Mouse (Mus musculus) 416B (cell line): ENCODE results near the gene Kank4.
"Not testable (repeated sequence)": the region's sequence is repeated elsewhere in the genome, so short reads cannot be mapped to it uniquely, and the experiment has no call there.

ENCODE experiments used
- DNase-seq: peaks from one replicate; pipeline ENCODE4 v3.0.0; 2011; ENCODE audit warnings: low read depth

The Kank4 gene

DNA sequence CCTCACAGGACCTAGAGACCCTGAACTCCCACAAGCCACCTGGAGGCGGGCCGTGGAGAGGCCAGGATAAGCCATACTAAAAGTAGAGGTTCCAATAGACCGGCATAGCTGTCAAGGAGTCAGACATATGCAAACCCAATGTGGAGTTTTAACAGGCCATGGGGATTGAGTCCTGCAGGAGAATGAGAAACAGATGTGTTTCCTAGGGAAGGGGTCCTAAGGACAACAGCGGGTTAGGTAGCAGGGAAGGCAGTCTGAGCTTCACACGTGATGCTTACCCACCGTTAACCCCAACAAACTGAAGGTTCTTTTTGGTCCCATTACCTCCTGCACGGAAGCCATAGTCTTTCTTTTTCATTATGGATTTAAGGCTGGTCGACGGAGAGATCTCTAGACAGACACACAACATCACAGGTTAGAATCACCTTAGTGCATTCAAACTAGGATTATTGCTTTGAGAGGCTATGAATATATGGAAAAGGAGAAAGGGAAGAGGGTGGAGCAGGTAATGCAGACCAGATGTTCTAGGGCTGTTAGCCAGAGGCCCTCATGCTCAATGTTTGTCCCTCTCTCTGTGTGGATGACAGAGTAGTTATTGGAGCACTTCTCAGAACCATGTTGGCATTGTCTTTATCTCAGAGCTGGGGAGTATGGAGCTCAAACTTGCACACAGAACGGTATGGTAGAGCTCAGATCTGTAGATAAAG is 40.5 kb downstream of the Kank4 start:
- DNase-seq = no peak

DNA sequence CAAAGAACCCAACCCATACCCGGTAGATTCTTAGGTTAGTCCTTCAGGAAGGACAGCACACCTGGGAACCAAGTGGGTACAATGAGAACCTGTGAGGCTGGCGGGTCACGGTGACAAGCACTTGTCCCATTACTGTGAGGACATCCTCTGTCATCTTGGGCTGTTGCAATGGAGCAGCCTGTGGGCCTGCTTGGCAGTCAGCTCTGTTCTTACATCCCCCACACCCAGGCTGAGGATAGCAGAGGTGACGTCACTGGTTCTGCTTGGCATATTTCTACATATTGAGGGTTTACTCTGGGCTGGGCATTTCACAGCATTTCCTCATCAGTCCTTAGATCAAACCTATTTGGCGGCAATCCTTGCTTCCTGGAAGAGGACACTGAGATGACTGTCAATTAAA is 43.6 kb downstream of the Kank4 start:
- DNase-seq = no peak

DNA sequence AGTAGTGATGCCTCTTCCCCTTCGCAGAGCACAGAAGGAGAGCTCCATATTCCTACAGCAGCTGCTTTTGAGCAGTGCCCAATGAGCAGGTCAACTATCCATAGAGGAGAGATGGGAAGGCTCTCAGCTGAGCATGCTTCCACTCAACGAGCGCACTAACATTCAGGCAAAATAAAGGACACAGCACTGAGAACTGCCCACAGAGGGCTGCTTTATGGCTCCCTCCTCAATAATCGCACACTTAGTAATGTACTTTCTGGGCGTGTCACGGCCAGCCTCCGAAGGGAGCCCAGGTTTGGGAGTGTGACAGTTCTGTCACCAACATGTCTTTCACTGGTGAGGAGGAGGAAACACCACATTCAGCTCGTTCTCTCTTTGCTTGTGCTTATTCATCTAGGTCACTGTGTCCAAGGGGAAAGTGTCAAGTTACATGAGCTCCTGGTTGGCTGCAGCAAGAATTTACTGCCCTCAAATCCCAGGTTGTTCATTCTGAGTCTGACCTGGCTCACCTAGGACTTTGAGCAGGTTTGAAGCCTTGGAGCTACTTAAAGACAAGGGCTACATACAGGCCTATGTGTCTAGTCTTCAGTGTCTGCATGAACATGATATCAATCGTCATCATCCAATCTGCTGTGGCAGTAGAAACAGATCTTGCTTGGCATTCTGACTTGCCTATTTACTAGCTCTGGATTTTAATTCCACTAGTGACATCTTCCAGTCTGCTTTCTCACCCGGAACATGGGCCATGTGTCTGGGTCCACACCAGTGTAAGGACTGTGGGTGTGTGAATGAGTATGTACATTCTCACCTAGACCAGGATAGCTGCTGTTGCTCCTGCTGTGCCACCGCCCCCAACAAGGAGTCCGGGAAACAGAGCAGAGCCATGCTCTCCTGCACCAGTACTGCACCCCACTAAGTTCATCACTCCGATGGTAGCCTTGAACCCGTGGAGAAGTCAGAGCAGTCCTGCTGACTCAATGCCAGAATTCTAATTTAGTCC is 49.9 kb downstream of the Kank4 start:
- DNase-seq = no peak

DNA sequence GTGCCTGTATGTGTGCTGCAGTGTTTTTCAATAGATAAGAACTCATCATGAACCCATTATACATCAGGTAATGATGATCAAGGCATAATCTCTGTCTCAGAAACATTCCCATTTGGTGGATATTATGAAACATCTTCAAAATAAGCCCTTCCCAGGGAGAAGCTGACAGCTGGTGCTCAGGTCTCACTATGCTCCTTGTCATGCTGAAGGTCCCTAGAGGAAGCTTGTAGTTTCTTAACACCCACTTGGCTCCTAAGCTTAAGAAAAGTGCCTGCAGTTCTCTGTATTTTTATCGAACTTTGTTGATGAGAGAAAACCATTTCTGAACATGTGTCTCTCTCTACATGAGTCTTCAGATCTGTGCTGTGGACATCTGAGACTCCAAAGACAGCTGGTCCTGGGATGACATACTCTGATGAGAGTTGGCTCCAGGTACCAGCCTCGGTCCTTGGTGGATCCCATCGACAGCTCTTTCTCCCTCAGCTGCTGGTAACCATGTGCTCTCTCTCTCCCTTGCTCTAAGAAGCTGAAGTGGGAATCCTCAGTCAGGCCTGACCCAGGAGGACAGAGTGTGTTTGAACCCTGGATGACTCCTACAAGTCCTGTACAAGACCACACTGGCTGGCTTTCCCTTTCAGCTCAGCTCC is 58.3 kb downstream of the Kank4 start:
- no peak for DNase-seq

DNA sequence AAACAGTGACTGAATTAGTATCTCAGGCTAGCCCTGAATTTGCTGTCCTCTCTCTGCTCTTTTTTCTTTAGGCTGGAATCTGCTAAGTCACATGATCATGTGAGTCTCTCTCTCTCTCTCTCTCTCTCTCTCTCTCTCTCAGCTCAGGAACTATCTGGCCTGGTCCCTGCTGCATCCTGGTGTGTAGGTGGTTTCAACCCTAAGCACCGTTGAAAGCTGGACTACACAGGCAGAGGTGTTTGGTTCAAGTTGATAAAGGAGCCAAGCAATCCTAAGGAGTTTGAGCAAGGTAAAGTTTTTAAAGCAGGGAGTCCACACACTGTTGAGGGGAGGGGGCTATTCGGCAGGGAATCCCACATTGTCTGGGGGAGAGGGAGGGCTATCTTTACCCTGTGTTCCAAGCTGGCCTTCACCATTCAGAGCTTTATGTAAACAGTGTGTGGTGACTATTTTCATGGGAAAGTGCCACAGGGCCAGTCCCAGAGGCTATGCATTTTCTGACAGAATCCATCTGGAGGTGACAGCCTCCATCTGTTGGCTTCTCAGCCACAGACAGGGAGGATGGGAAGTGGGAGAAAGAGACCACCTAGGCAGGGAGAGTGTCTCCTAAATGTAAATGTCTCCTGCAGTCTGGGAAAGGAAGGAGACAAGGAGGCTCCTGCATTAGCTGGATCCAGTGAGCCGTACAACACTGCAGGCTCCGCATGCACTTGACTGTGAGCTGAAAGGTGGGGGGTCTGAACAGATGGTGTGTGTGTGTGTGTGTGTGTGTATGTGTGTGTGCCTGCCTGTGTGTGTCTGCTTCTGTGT is 59.1 kb downstream of the Kank4 start:
- DNase-seq = no peak

DNA sequence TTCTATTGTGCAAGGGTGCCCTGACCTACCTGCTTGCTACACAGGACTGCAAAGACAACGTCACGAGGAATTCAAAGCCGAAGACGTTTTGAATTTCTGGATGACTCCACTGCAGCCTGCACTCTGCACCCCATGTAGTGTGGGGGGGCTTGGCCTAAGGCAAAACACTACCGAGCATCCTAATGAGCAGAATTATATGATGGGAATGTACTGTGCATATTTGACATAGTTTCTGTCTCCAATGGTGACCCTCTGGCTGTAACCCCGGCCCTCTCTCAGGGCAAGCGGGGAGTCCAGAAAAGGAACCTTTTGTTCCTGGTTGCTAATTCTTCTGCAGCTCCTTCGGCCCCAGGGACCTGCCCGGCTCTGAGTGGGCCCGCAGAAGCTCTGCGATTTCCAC is 61.2 kb downstream of the Kank4 start:
- no peak for DNase-seq

DNA sequence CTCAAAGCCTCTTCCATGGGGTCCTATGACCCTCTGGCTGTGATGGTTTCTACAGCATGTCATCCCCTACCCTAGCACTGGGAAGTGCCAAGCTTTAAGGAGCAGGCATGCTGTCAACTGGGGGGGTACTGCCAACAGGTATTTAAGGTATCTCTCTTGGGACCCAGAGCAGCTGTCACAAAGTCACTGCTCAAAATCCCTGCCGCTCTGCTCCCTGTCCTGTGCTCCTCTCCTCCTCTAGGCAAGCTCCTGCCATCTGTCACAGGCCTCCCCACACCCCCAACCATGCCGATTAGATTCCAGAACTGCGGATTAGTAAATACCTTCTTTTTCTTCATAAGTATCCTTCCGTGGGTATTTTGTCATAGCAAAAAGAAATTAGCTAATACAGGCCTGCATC is 62.9 kb downstream of the Kank4 start:
- DNase-seq = no peak

DNA sequence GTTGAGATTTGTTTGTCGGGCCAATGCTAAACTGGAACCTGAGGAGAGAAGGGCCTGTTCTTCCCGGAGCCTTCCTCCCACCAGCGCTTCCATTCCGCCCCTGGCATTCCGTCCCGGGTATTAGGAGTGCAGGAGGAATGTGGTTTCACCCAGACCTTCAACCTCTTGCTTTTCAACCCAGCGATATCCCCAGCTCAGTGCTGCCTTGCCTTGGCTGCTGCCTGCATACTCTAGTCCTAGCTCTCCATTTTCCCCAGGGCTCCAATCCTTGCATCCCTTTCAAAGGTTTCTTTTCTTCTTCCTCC is 73.5 kb downstream of the Kank4 start:
- no peak for DNase-seq

DNA sequence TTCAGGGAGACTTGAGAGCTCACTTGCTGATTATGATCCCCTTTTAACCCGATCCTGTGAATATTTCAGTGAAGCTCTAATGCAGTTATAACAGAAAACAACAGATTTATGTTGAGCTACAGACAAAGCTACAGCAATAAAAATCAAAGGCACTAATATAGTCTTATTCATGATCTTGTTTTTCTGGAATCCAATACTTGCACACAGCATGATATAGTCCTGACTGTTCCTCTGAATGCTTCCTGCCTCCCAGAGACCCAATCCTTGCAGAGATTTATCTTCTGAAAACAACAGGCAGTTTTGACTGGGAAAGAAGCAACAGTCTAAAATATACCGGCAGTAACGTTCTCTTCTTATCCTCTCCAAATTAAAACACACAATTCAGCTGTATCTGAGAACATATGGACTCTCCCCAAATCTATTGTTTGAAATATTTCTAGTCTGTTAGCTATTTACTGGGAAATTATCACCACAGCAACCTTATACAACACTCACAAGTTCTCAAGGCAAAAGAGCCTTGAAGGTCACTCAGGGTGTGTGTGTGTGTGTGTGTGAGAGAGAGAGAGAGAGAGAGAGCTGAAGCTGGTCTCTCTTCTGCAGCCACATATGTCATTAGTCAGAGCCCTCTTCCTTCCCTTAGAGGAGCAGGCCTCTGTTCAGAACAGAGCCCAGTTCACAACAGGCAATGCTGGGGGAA is 74.0 kb downstream of the Kank4 start:
- DNase-seq = no peak

DNA sequence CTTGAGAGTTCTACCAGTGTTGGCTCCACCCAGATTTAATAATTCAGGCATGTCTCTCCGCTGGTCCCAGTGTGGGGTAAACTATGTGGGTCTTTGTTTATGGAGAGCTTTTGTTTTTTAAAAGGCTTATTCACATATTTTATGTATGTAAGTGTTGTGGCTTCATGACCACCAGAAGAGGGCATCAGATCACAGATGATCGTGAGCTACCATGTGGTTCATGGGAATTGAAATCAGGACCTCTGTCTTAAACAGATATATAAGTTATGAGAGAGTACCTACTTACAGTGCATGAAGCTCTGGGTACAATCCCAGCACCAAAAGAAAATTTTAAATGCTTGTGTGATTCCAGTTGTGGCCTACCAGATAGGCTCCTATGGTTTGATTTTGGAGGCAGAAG is 77.6 kb downstream of the Kank4 start:
- peak; percentile 59 for DNase-seq

DNA sequence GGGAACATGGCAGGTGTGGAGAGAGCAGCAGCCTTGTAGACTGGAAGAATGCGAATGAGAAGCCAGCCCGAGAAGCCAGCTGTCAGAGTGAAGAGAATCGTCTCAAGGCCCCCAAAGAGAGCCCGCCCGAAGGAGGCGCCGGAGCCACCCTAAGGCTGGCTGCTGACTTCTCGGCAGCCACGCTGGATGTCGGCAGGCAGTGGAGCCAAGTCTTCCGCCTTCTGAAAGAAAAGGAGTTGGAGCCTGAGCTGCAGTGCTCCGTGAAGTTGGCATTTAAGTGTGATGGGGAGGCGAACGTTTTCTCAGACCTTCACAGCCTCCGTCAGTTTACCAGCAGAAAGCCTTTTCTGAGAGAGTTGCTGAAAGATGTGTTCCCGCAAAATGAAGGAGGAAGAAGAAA is 83.7 kb downstream of the Kank4 start:
- DNase-seq = no peak

DNA sequence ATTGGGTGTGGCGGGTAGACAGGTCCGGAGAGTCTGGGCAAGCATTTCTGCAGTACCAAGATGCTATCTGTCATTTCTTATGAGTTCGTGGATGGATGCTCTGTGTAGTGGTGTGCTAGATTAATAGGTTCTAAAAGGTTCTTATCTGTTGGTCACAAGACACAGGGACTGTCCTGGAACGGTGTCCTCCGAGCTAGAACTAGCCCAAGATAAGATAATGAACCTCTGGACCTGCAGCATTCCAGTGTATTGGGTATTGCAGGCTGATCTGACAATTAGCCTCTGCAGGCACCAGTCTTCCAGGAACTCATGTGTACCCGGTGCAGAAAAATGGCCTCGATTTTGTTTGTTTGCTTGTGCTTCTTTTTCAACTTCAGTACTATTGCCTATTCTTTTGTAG is 88.6 kb downstream of the Kank4 start:
- DNase-seq = no peak

DNA sequence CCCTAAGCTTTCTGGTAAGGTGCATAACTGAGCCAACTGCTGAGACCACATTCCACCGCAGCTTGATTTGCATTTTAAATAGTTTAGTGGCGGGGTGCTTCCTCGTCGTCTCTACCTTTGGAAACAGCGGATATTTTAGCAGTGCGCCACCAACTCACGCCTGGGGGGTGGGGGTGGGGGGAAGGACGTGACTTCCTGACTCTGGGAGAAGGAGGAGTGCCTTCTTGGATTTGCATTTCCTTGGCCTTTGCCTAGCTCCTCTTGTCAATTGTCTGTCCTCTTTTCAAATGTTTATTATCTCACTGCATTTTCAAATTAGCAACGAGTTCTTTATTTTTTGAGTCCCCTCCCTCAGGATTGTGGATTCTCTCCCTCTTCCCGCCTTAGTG is 89.4 kb downstream of the Kank4 start:
- DNase-seq = no peak

DNA sequence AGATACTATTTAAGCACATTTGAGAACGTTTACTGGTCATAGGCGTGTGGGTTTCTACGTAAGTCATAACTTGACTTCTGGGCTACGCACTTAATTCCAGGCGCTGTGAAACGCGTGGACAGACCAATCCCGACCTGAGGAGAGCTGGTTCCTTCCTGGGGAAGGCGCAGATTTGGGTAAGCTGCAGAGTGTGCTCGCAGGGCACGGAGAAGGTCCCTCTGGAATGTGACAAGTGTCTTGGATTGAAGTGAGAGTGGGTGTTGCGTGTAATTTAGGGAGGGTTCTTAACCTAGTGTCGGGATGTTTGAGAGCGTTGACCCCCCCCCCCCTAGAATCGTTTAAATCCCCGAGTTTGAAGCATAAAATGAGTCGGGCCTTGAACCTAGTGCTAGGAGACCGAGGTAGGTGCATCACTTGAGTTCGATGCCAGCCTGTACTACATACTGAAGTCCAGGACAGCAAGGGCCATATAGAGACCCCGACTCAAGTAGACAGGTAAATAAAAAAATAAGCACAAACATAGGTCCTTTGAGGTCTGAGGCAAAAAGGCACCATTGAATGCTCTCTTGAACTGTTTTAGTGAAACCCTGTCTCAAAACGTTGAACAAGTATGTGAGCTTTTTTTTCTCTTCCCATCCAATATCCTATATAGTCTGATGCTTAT is 89.9 kb downstream of the Kank4 start:
- DNase-seq = no peak

DNA sequence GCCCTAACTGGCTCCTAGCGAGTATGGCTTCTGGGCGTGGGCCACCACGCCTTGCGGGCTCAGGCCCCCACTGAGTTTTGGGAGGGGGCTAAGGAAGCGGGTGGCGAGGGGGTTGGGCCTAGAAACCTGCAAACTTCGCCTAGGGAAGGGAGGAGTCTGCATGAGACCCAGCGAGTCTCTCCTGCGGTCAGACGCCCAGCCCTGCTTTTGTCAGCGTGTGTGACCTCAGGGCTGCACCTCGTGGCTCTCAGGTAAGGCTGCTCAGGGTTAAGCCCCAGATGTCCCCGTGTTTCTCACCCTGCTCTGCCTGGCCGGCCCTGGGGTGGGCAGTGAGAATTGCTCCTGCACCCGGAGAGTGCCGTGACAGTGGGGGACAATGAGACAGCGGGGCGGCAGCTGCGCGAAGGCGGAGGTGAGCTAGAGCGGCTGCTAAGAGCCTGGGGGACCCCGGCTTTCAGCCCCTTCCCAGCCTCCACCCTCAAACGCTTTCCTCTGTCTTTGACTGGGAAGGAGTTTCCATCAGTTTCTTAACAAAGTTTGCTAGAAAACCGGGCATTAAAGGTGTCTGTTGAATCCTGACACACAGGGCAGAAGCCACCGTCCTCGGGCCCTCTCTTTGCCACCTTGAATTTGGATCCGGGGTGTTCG is 90.6 kb downstream of the Kank4 start, which contains the start of gene L1td1:
Gene L1td1 (plus strand): TSS at position 145 of the 648 bp plus-strand sequence.
- DNase-seq = no peak

DNA sequence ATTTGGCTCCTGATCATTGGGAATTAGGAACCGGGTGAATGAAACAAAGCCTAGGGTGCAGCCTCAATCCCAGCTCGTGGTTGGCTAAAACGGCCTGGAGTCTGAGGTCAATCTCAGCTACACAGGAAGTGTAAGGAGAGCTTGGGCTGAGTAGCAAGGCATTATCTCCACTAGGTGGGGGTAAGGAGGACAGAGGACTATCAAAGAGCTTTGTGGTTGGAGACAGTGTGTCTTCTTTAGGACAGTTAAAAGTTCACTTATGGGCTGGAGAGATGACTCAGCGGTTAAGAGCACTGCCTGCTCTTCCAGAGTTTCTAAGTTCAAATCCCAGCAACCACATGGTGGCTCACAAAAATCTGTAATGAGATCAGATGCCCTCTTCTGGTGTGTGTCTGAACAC is 91.9 kb downstream of the Kank4 start:
- DNase-seq = peak; percentile 47

DNA sequence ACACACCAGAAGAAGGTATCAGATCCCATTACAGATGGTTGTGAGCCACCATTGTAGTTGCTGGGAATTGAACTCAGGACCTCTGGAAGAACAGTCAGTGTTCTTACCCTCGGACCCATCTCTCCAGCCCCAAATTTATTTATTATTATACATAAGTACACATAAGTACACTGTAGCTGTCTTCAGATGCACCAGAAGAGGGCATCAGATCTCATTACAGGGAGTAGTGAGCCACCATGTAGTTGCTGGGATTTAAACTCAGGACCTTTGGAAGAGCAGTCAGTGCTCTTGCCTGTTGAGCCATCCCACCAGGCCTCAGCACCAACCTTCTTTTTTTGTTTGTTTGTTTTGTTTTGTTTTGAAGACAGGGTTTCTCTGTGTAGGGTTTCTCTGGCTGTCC is 92.7 kb downstream of the Kank4 start:
- DNase-seq = not testable (repeated sequence)

DNA sequence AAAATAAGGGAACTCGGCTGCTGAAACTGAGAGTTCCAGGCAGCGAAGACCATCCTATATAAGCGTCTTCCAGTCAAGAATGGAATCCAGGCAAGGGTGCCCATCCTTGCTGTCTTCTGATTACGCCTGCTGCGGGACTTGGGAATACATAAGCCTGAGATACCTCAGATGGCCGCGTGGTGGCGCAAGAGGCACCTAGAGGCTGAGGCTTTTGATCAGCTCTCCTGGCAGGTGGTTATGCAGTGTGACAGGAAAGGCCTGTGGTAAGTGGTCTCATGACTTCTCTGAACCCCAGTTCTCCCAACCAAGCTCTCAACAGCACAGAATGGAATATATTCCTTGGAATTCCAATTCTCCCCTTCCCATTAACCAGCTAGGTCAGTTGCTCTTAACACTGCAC is 94.9 kb downstream of the Kank4 start:
- DNase-seq = peak; percentile 63

DNA sequence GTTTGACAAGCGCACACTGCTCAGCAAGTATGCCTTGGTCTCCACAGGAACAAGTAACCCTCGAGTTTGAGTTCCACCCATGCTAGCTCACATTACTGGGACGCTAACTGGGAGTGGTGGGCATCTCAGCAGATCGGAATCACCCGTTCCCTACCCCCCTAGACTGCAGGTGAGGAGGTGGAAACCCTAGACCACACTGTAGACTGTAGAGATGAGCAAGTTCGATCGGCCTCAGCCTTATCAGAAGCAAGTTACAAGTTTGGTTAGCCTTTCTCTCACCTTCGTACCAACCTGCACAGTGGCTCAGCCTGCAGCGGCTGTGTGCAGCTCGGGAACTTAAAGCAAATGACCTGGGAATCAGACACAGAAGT is 98.8 kb downstream of the Kank4 start:
- no peak for DNase-seq

DNA sequence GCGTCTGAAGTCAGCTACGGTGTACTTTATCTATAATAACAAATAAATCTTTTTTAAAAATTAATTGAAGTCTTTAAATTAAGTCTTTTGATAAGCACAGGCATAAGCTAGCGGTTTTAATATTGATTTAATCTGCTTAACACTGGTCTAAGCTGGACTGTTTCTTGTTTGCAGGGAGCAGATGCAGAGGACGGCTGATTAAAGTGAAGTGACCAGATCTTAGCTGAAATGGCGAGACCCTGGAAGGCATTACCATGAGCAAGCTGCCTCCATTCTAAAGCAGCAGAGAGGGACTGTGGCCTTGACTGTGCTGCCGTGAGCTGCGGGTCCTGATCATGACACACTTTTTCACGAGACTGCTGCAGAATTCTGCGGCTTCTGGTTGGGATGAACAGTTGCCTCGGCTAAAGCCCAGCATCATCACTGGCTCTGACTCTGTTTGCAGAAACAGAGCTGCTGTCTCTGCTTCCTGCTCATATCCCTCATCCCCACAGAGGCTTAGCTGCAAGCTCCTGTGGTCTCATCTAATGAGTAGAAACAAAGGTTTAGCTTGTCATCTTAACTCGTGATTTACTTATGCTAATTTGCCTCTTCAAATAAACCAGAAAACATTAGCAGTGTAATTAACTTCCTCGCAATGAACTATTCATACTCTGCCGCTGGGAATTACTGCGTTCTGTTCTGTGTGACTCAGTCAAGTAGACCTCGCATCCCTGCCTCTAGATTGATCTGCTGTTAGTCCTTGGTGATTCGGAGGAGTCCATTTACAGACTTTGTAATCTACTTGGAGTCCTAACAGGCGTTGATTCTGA is 99.4 kb downstream of the Kank4 start:
- no peak for DNase-seq
